Mouse (Mus musculus) right cerebral cortex, adult 2 months (tissue): ENCODE results near the gene Fam172a.
A peak's percentile ranks its signal among the peaks of the same experiment; 100 is the strongest.

Source experiments
- DNase-seq, 2 experiments: peaks; one replicate each; pipeline ENCODE4 v3.0.0; 2021 to 2022; ENCODE audit warnings: low spot score in 2 of 2

Gene Fam172a

GRCm38 (mm10) chr13:78099746-78100530, 398.1 kb downstream of the Fam172a start:
- DNase-seq, result peak in 1 of 2 experiments; percentile 13

DNA sequence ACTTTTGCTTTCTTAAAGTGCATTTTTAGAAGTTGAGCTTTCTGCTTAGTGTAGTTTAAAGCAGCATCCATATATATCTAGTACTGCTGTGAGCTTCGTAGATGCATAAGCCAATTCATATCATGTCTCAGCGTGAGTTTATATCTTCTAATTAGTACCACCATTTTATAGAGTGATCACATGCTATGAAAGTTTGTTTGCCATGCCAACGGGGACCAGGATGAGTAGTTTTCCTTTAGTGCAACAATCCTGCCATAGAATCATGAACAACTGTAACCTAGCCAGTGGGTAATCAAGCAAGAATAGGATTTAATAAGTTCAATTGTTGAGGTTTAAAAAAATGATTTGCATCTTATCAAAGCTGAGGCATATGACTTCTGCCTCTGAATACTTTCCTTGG, 398.8 kb downstream of the Fam172a start:
- no peak for DNase-seq

DNA sequence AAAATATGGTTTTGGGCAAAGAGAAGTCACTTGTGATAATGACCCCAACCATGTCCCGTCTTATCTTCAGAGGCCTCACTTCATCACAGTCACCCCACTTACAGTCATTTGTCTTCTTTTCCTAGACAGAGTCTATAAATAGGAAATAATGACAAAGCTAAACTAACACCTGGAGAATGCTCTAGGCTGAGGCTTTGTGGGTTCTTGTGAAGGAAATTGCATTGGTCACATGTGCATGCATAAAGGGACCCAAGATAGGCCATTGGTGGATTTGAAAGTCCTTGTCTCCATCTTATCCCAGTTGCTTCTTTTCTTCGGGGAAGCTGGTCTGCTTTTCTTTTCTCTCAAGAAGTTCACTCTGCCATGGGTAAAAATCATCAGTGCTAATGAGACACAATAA, 400.5 kb downstream of the Fam172a start:
- no peak for DNase-seq

DNA sequence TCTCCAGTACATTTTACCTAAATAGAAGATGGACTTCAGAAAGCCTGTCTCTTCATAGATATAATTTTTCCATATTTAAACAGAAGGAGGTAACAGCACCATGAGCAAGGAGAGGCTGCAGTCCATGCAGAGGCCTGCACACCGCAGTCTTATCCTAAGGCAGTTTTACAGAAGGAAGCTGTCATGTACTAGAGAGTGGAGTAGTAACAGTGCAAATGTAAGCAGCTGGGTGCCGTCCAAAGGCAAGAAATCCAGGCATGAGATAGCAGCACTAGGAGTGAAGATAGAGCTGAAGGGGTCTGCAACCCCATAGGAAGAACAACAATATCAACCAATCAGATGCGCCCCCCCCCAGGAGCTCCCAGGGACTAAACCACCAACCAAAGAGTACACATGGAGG, 403.0 kb downstream of the Fam172a start:
- DNase-seq, result no peak

DNA sequence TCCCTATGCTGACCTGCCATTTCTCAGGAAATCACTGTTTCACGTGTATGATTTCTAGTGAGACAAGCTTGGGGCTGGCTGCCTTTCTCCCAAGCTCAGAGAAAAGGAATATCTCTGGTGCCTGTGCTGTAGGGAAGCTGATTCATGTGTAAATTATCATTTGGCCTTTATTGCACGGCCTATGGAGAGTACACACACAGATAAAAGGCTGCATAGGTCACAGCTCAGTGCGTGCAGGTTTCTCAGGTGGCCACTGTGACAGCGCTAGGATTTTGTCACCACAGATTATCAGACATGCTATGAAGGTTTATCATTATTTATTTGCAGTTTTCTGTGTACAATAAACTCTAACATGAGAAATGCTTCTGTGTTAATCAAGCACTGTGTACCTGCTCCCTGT, 408.8 kb downstream of the Fam172a start:
- DNase-seq, result no peak

- DNase-seq, result no peak
These were observed 412.1 kb downstream of the Fam172a start for GRCm38 (mm10) chr13:78113978-78114377.

DNA sequence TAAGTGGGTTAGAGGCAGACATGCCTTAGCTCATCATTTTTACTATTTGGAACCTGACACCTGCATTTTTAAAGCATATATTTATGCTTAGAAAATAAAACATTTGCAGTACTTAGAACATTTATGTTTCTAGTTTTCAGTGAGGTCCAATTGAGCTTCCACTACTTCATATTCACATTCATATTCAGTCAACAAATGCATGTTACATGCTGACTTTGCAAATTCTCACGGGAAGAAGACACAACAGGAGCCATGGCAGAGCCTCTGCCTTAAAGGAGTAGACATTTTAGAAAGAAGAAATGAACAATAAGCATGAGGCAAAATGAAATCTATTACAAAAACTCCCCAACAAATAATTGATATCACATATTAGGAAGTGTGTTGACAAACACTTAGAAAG, 416.9 kb downstream of the Fam172a start:
- no peak for DNase-seq

DNA sequence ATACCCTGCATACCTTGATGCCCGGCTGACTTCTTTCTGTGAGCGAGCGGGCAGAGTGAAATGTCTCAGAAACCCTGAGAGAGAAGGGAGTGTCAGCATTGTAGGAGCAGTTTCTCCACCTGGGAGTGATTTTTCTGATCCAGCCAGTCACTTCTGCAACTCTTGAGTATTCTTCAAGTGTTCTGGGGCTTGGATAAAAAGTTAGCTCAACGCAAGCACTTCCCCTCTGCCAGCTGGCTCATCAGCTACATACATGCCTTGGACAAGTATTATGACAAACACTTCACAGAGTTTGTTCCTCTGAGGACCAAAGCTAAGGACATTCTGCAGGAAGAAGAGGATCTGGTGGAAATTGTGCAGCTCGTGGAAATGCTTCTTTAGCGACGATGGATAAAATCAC, 420.2 kb downstream of the Fam172a start:
- no peak for DNase-seq

GRCm38 (mm10) chr13:78123911-78124426, 422.1 kb downstream of the Fam172a start:
- no peak for DNase-seq

DNA sequence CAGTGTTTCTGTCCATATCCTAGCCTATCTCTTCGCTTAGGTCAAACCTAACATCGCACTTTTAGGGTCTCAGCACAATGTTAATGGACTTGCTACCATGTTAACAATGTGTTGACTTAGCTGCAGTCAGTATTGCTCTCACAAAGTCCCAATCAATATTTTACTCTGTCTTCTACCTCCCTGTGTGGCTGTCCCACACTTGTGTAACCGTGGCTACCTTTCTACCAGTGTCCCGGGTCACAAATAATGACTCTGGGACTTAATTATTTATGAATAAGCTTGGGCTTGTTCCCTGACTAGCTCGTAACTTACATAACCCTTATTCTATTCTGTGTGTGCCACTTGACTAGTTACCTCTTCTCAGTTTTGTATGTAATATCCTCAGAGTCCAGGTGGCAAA, 455.6 kb downstream of the Fam172a start:
- no peak for DNase-seq

GRCm38 (mm10) chr13:78162149-78162548, 460.3 kb downstream of the Fam172a start:
- no peak for DNase-seq

DNA sequence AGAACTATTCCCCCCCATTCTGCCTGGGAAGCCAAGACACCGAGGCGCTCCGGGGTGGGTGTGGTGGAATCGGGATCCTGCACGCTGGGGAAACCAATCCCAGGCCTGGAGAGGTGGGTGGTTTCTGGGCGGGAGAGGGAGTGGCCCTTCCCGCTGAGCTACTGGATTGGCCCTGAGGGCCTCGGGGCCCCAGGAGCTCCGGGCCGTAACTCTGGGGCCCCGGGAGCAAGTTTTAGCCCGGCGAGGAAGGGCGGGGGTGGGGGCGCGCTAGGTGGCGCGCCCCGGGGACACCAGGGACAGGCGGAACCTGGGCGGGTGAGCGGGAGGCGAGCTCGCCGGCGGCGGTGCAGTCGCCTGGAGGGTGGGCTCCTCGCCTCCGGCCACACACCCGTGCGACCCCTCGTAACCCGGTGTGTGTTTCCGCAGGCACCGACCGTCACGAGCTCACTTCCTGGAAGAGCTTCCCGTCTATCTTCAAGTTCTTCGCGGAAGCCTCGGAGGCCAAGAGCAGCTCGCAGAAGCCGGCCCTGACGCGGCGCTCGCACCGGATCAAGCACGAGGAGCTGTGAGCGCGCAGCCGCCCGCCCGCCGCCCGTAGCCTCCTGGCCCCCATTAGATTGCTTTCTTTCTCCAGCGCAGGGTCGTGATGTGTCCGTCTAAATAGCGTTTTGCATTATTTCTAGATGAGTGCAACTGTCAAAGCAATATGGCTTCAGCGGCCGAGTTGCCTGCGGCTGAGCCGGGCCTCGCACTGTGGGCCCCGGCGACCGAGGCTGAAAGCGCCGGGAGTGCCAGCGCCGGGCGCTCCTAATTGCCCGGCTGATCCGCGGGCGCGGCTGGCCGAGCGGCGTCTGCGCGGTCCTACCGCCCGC, 461.5 kb downstream of the Fam172a start:
- DNase-seq, result peak; percentile 81 to 82

- DNase-seq, result no peak
These were observed 463.1 kb downstream of the Fam172a start for GRCm38 (mm10) chr13:78164941-78165340.

DNA sequence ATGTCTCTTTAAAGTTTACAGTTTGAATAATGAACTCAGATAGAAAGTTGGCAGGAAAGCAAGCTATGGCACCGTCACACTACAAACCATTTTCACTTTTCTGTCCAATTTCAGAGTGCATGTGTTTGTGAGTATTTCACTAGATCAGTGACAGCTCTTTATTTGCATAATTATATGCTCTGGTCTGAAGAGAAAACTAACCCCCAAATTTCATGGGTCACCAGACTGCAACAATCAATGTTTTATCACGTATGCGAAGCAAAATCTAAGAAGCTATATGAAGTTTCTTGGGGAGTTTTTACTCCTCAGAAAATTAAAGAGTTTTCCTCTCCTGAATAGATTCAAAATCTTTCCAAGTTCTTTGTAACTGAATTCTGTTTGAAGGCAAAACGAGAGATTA, 466.3 kb downstream of the Fam172a start:
- no peak for DNase-seq

DNA sequence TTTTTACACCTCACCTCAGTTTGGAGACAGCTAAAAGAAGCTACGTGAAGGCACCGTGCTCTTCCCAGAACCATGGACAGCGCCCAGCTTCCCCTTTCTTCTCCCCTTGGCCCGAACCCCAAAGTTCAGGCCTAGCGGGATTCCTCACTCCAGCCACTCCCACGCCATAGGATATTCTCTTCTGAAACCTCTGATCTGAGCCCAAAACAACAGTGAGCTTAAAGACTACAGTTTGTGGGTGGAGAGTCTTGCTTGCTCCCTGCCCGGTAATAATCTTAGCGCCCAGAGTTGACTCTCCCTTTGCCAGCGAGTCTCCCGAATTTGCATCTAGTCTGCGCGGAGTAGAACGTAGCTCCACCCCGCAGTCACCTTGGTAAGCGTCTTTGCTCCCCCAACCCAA, 469.5 kb downstream of the Fam172a start:
- DNase-seq, result no peak

GRCm38 (mm10) chr13:78171984-78172636, 470.3 kb downstream of the Fam172a start:
- DNase-seq, result no peak

- no peak for DNase-seq
These were observed 471.0 kb downstream of the Fam172a start for GRCm38 (mm10) chr13:78172861-78173260.

DNA sequence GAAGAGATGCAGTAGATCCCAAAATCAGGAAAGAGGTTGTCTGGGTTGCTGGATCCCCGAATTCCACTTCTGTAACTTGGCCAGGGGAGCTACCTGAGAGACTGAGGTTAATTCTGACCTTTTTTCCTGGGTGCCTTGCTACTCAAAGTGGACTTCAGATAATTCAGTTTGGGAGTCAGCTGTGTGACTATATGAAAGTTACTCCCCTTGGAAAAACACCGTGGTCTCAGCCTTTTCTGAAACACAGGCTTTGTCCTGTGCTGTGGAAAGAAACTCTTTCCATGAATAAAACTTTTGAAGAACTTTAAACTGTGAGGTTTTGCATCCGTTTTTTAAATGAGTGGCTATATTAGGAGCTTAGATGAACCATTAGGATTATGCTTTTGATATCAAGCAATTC, 472.4 kb downstream of the Fam172a start:
- no peak for DNase-seq

DNA sequence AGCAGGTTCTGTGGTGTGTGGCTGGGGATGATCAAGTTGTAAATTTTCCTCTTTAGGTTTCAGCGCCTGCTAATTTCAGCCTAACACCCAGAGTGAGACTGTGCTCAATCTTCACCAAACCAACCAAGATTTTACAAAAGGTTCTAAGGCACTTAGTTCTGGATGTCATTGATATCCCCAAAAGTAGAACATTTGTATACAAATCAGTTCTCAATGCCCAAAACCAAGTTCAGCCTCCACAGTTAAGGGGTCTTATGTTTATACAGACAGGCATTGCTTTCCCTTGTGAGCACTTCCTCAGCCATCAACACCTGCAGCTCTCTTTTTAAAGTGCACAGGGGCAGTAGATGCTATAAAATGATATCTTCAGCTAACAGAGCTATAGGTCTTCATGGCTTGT, 473.1 kb downstream of the Fam172a start:
- no peak for DNase-seq

GRCm38 (mm10) chr13:78175821-78176380, 474.1 kb downstream of the Fam172a start:
- peak in 1 of 2 experiments; percentile 69 for DNase-seq

GRCm38 (mm10) chr13:78177381-78177950, 475.6 kb downstream of the Fam172a start:
- DNase-seq, result no peak
